ENCODE assay signal across 24 mouse cellular contexts in the genomic region with DNA sequence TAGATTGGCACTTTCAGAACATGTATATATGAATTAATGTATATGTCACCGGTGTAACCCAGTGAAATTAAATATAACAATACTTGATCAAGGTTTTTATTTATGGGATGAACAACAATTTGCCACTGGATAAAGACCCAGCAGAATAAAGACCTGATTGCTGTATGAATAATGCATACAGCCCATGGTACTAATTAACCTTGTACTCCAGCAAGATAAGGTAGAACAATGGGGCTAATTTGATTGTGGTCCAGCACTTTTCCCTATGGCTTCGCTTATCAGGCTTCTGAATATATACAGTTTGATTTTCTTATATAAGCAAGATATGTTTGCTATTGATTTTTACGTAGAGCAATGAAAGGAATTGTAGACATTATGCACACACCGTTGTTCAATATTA.
"Had no signal": no experiment of that assay in that cellular context is flagged by ENCODE, and none has a peak within 500 bp of the region (broad histone marks: within the 10 kb centered on the region; RNA-seq: fewer than 3 reads in every experiment).

No protein-coding gene starts in this region.

- H3K4me1 ChIP-seq: heart, embryonic 13.5 days; heart, embryonic 15.5 days; hindbrain, embryonic 13.5 days; hindbrain, embryonic 15.5 days; kidney, embryonic 15.5 days; limb, embryonic 13.5 days; limb, embryonic 15.5 days had no signal

- H3K4me2 ChIP-seq: heart, embryonic 11.5 days; heart, embryonic 13.5 days; heart, embryonic 15.5 days; hindbrain, embryonic 13.5 days; hindbrain, embryonic 15.5 days; kidney, embryonic 15.5 days; limb, embryonic 13.5 days; limb, embryonic 15.5 days had no signal

- H3K27ac ChIP-seq: heart, adult 2 months; heart, embryonic 13.5 days; heart, embryonic 15.5 days; hindbrain, embryonic 13.5 days; hindbrain, embryonic 15.5 days; kidney, embryonic 15.5 days; kidney, postnatal 0 days; limb, embryonic 13.5 days; limb, embryonic 15.5 days had no signal

- H3K27me3 ChIP-seq: heart, embryonic 13.5 days; heart, embryonic 15.5 days; hindbrain, embryonic 13.5 days; hindbrain, embryonic 15.5 days; kidney, embryonic 15.5 days; limb, embryonic 13.5 days; limb, embryonic 15.5 days had no signal

- H3K9me3 ChIP-seq: heart, embryonic 13.5 days; heart, embryonic 15.5 days; hindbrain, embryonic 13.5 days; hindbrain, embryonic 15.5 days; kidney, embryonic 15.5 days; limb, embryonic 13.5 days; limb, embryonic 15.5 days had no signal

- H3K36me3 ChIP-seq: heart, embryonic 13.5 days; heart, embryonic 15.5 days; hindbrain, embryonic 13.5 days; hindbrain, embryonic 15.5 days; kidney, embryonic 15.5 days; limb, embryonic 13.5 days; limb, embryonic 15.5 days had no signal

- H3K9ac ChIP-seq: heart, embryonic 13.5 days; heart, embryonic 15.5 days; hindbrain, embryonic 13.5 days; hindbrain, embryonic 15.5 days; kidney, embryonic 15.5 days; limb, embryonic 13.5 days; limb, embryonic 15.5 days had no signal

- ATAC-seq: intestine, embryonic 16.5 days had no signal

- H3K4me3 ChIP-seq: heart, adult 2 months; heart, embryonic 13.5 days; heart, embryonic 15.5 days; hindbrain, embryonic 13.5 days; hindbrain, embryonic 15.5 days; kidney, embryonic 15.5 days; limb, embryonic 13.5 days; limb, embryonic 15.5 days had no signal

- DNase-seq: gastrocnemius, postnatal 14 days; gastrocnemius, postnatal 36 days; heart, adult 11 months; heart, adult 2 months; heart, postnatal 14 days; heart, postnatal 36 days; kidney, adult 11 months; kidney, adult 2 months; kidney, adult 9 months; kidney, postnatal 14 days; kidney, postnatal 36 days; layer of hippocampus, adult 9-11 months; layer of hippocampus, postnatal 36 days; left cerebral cortex, postnatal 4 days had no signal
